In genomic region chr15:86213753-86214548, GRCm38 (mm10) we compare ENCODE assay signal across 8 mouse cellular contexts. TPM values are rescaled to one million over a fixed set of nuclear protein-coding genes. Genes with fewer than 3 reads are reported as not detected.
A peak's percentile ranks its signal among the peaks of the same experiment; 100 is the strongest.
DNase-seq lines count a peak whose midpoint lies in the region; ATAC-seq and TF ChIP-seq lines count a peak whose summit lies in the region.

Tbc1d22a (plus strand) TSS chr15:86214459.

- TF ChIP-seq CTCF in CH12.LX (conservative IDR thresholded peaks at IDR 0.05 in 1 of 2, IDR thresholded peaks at IDR 0.05 in 1 of 2; ENCODE audit: low read depth in 2 of 2, low read length in 2 of 2), result no peak
- TF ChIP-seq CTCF in heart, postnatal 0 days (IDR thresholded peaks at IDR 0.05; ENCODE audit: low read depth), result no peak
- no peak for TF ChIP-seq CTCF in testis, adult 2 months (IDR thresholded peaks at IDR 0.05; ENCODE audit: control insufficient read depth, insufficient read depth, insufficient replicate concordance, low read depth, low read length)

- in situ Hi-C loops in CH12.LX (cut with MboI; ENCODE audit: low pct_ligation_motif_present, low pct_unique_long_range_greater_than_20kb, low sequenced_read_pairs), result loop anchor here (10.0 kb wide), 1 partner anchor 49 kb away; no protein-coding TSS in a partner anchor

- peak; percentile 93 for DNase-seq in CH12.LX (ENCODE audit: extremely low read depth)
- peak; percentile 92 for DNase-seq in c-Kit-positive CD71-positive TER-119-negative erythroid progenitor cells, embryonic 14.5 days (ENCODE audit: low read depth)
- peak; percentile 89 for DNase-seq in heart, postnatal 0 days (ENCODE audit: low spot score)
- peak; percentile 96 for DNase-seq in kidney, postnatal 4 days

- TF ChIP-seq POLR2A in CH12.LX (IDR thresholded peaks at IDR 0.05; ENCODE audit: low read depth, low read length), result peak; percentile 93
- peak; percentile 82 for TF ChIP-seq POLR2A in testis, adult 2 months (IDR thresholded peaks at IDR 0.05; ENCODE audit: control insufficient read depth, low read depth, low read length)

- peak within 1 kb of the TSS; percentile 5 for H3K27ac ChIP-seq in CH12.LX (ENCODE audit: insufficient read depth, low read depth)
- H3K27ac ChIP-seq in forebrain, embryonic 12.5 days, result peak within 1 kb of the TSS; percentile 86
- H3K27ac ChIP-seq in heart, postnatal 0 days (ENCODE audit: low read depth), result peak within 1 kb of the TSS; percentile 92
- H3K27ac ChIP-seq in liver, embryonic 16.5 days (ENCODE audit: low read length), result peak within 1 kb of the TSS; percentile 92
- peak within 1 kb of the TSS; percentile 93 for H3K27ac ChIP-seq in neural tube, embryonic 13.5 days (replicated peaks)
- H3K27ac ChIP-seq in testis, adult 2 months (ENCODE audit: control insufficient read depth, insufficient read depth, low read depth, low read length), result peak within 1 kb of the TSS; percentile 55

- WGBS in forebrain, embryonic 12.5 days, result under 1% methylated on average over 64 of the region's 64 CpGs
- under 1% methylated on average over 64 of the region's 64 CpGs for WGBS in heart, postnatal 0 days
- under 1% methylated on average over 64 of the region's 64 CpGs for WGBS in liver, embryonic 16.5 days (ENCODE audit: insufficient replicate concordance)
- under 1% methylated on average over 64 of the region's 64 CpGs for WGBS in neural tube, embryonic 13.5 days

- dilution Hi-C loops in CH12.LX (cut with MboI; ENCODE audit: extremely low pct_ligation_motif_present, extremely low pct_unique_long_range_greater_than_20kb, low sequenced_read_pairs), result no loop called here

- H3K79me2 ChIP-seq in CH12.LX (replicated peaks; ENCODE audit: control insufficient read depth, extremely low read depth, insufficient read depth, poor library complexity, severe bottlenecking), result peaks cover 15% of the 10 kb centered on the region

- no peak for TF ChIP-seq EP300 in CH12.LX (IDR thresholded peaks at IDR 0.05; ENCODE audit: low read length)
- TF ChIP-seq EP300 in heart, postnatal 0 days (IDR thresholded peaks at IDR 0.05; ENCODE audit: low read depth), result 0 out of 2 replicates have a peak, but pooled peaks have one; percentile 24

- no peak for TF ChIP-seq RAD21 in CH12.LX (IDR thresholded peaks at IDR 0.05; ENCODE audit: low read depth, low read length)

- H3K9ac ChIP-seq in CH12.LX (ENCODE audit: insufficient read depth, low read depth), result peak within 1 kb of the TSS; percentile 69
- peak within 1 kb of the TSS; percentile 86 for H3K9ac ChIP-seq in forebrain, embryonic 12.5 days
- peak within 1 kb of the TSS; percentile 75 for H3K9ac ChIP-seq in heart, postnatal 0 days (replicated peaks; ENCODE audit: low read depth, low read length)
- peak within 1 kb of the TSS; percentile 92 for H3K9ac ChIP-seq in liver, embryonic 16.5 days (ENCODE audit: low read depth, low read length)
- peak within 1 kb of the TSS; percentile 92 for H3K9ac ChIP-seq in neural tube, embryonic 13.5 days

- peak within 1 kb of the TSS; percentile 99 for H3K4me2 ChIP-seq in CH12.LX (ENCODE audit: insufficient read depth, low read depth, poor library complexity, severe bottlenecking)
- peak within 1 kb of the TSS; percentile 99 for H3K4me2 ChIP-seq in forebrain, embryonic 12.5 days
- H3K4me2 ChIP-seq in heart, postnatal 0 days (ENCODE audit: low read depth, low read length), result peak within 1 kb of the TSS; percentile 99
- peak within 1 kb of the TSS; percentile 82 for H3K4me2 ChIP-seq in liver, embryonic 16.5 days (ENCODE audit: low read depth, low read length)
- H3K4me2 ChIP-seq in neural tube, embryonic 13.5 days, result peak within 1 kb of the TSS; percentile 99

- peaks cover 6 to 23% of the 10 kb centered on the region in 2 experiments; a peak in 2 of 4 replicates for H3K4me1 ChIP-seq in CH12.LX (ENCODE audit: control insufficient read depth in 1 of 2, insufficient read depth in 2 of 2)
- H3K4me1 ChIP-seq in forebrain, embryonic 12.5 days, result peaks cover 19% of the 10 kb centered on the region
- H3K4me1 ChIP-seq in heart, postnatal 0 days (ENCODE audit: control insufficient read depth, insufficient read depth), result peaks cover 16% of the 10 kb centered on the region
- peaks cover 16% of the 10 kb centered on the region for H3K4me1 ChIP-seq in liver, embryonic 16.5 days (ENCODE audit: control insufficient read depth, low read depth, low read length)
- H3K4me1 ChIP-seq in neural tube, embryonic 13.5 days (replicated peaks), result peaks cover 45% of the 10 kb centered on the region
- H3K4me1 ChIP-seq in testis, adult 2 months (ENCODE audit: control insufficient read depth, insufficient read depth, low read length), result peaks cover 5% of the 10 kb centered on the region

- peak; percentile 94 for ATAC-seq in forebrain, embryonic 12.5 days (ENCODE audit: low FRiP score)
- ATAC-seq in heart, postnatal 0 days (ENCODE audit: insufficient read depth, low read depth), result peak; percentile 91
- peak; percentile 87 for ATAC-seq in liver, embryonic 16.5 days (ENCODE audit: low read depth)
- ATAC-seq in neural tube, embryonic 13.5 days (ENCODE audit: low read depth), result peak; percentile 96

- no peaks in the 10 kb centered on the region for H3K9me3 ChIP-seq in CH12.LX (replicated peaks; ENCODE audit: low read length)
- H3K9me3 ChIP-seq in forebrain, embryonic 12.5 days, result no peaks in the 10 kb centered on the region
- no peaks in the 10 kb centered on the region for H3K9me3 ChIP-seq in heart, postnatal 0 days (replicated peaks; ENCODE audit: control insufficient read depth, low read length)
- no peaks in the 10 kb centered on the region for H3K9me3 ChIP-seq in liver, embryonic 16.5 days (replicated peaks; ENCODE audit: control insufficient read depth, low read length)
- H3K9me3 ChIP-seq in neural tube, embryonic 13.5 days, result no peaks in the 10 kb centered on the region

- H3K36me3 ChIP-seq in CH12.LX (replicated peaks in 1 of 2; ENCODE audit: control insufficient read depth in 1 of 2, insufficient read depth in 1 of 2, low read length in 1 of 2), result peaks cover 8 to 33% of the 10 kb centered on the region in 2 experiments
- H3K36me3 ChIP-seq in forebrain, embryonic 12.5 days (replicated peaks), result no peaks in the 10 kb centered on the region
- H3K36me3 ChIP-seq in heart, postnatal 0 days (replicated peaks; ENCODE audit: control insufficient read depth, insufficient read depth, low read length), result no peaks in the 10 kb centered on the region
- no peaks in the 10 kb centered on the region; the same call in 1 of the 2 replicates for H3K36me3 ChIP-seq in liver, embryonic 16.5 days (ENCODE audit: control insufficient read depth, insufficient read depth)
- H3K36me3 ChIP-seq in neural tube, embryonic 13.5 days, result no peaks in the 10 kb centered on the region
- no peaks in the 10 kb centered on the region for H3K36me3 ChIP-seq in testis, adult 2 months (ENCODE audit: control insufficient read depth, insufficient read depth, low read length)

- H3K27me3 ChIP-seq in CH12.LX (replicated peaks), result no peaks in the 10 kb centered on the region
- H3K27me3 ChIP-seq in forebrain, embryonic 12.5 days, result no peaks in the 10 kb centered on the region
- no peaks in the 10 kb centered on the region for H3K27me3 ChIP-seq in heart, postnatal 0 days (ENCODE audit: control insufficient read depth, insufficient read depth, low read length)
- no peaks in the 10 kb centered on the region for H3K27me3 ChIP-seq in liver, embryonic 16.5 days (ENCODE audit: control insufficient read depth, insufficient read depth, low read depth, low read length)
- no peaks in the 10 kb centered on the region for H3K27me3 ChIP-seq in neural tube, embryonic 13.5 days
- no peaks in the 10 kb centered on the region for H3K27me3 ChIP-seq in testis, adult 2 months (ENCODE audit: control insufficient read depth, insufficient read depth, low read length)

- peak within 1 kb of the TSS; percentile 93 to 99 (median 96) for H3K4me3 ChIP-seq in CH12.LX (replicated peaks in 1 of 3; ENCODE audit: low read depth in 2 of 3, low read length in 2 of 3, poor library complexity in 1 of 3)
- peak within 1 kb of the TSS; percentile 78 for H3K4me3 ChIP-seq in forebrain, embryonic 12.5 days (replicated peaks)
- peak within 1 kb of the TSS; percentile 90 for H3K4me3 ChIP-seq in heart, postnatal 0 days (ENCODE audit: low read depth, low read length)
- H3K4me3 ChIP-seq in liver, embryonic 16.5 days (ENCODE audit: low read depth, low read length), result peak within 1 kb of the TSS; percentile 90
- peak within 1 kb of the TSS; percentile 80 for H3K4me3 ChIP-seq in neural tube, embryonic 13.5 days
- H3K4me3 ChIP-seq in testis, adult 2 months (ENCODE audit: control insufficient read depth, low read depth, low read length), result peak within 1 kb of the TSS; percentile 96

TF ChIP-seq in CH12.LX, 34 proteins besides CTCF, POLR2A, EP300 and RAD21 (continues in another document):
- TF ChIP-seq TBP (conservative IDR thresholded peaks at IDR 0.05; ENCODE audit: low read depth, low read length), result peak; percentile 66
- peak; percentile 89 for TF ChIP-seq NELFE (IDR thresholded peaks at IDR 0.05; ENCODE audit: low read depth, low read length)
- TF ChIP-seq CHD2 (IDR thresholded peaks at IDR 0.05; ENCODE audit: low read length), result no peak
- TF ChIP-seq NRF1 (IDR thresholded peaks at IDR 0.05; ENCODE audit: low read depth, low read length), result peak; percentile 61
- TF ChIP-seq ZNF384 (IDR thresholded peaks at IDR 0.05; ENCODE audit: low read depth, low read length), result no peak
- peak; percentile 95 for TF ChIP-seq MXI1 (IDR thresholded peaks at IDR 0.05; ENCODE audit: low read depth, low read length)
- TF ChIP-seq ELF1 (IDR thresholded peaks at IDR 0.05; ENCODE audit: low read depth, low read length), result peak; percentile 97
- TF ChIP-seq POLR2AphosphoS2 (IDR thresholded peaks at IDR 0.05; ENCODE audit: low read depth, low read length), result peak; percentile 59; the same call in 1 of the 2 replicates
- 0 out of 2 replicates have a peak, but pooled peaks have one; percentile 75 for TF ChIP-seq ZMIZ1 (IDR thresholded peaks at IDR 0.05; ENCODE audit: low read depth, low read length)
- no peak for TF ChIP-seq PAX5 (IDR thresholded peaks at IDR 0.05; ENCODE audit: low read length)
- peak; percentile 31; the same call in 1 of the 2 replicates for TF ChIP-seq MAX (IDR thresholded peaks at IDR 0.05; ENCODE audit: low read length)
- peak; percentile 95 for TF ChIP-seq HCFC1 (IDR thresholded peaks at IDR 0.05; ENCODE audit: low read depth, low read length)
- peak; percentile 97 for TF ChIP-seq SIN3A (IDR thresholded peaks at IDR 0.05; ENCODE audit: low read length)

RNA-seq across cellular contexts. Expression of gene Tbc1d22a, which starts in this region (rescaled TPM):
- total RNA-seq in CH12.LX (2012; rRNA removed) (15.0 and 20.2 TPM in 2 replicates), CH12.LX (2014; rRNA removed) (19.4 and 21.1 TPM in 2 replicates)
- polyA plus RNA-seq in CH12.LX (2012; ENCODE audit: insufficient read length, low read depth), result 16.5 and 17.6 TPM in 2 replicates
- polyA plus RNA-seq in forebrain, embryonic 12.5 days (2016; fragmentation: Nextera tagmentation; extraction: Ambion mirVana), result 9.1 and 9.4 TPM in 2 replicates
- 26.6 and 31.4 TPM in 2 replicates for total RNA-seq in heart, postnatal 0 days (2014; rRNA removed; ENCODE audit: low replicate concordance)
- 9.7 and 10.0 TPM in 2 replicates for polyA plus RNA-seq in heart, postnatal 0 days (2015; fragmentation: Nextera tagmentation; extraction: Ambion mirVana)
- polyA plus RNA-seq in liver, embryonic 16.5 days (2015; fragmentation: Nextera tagmentation; extraction: Ambion mirVana), result 6.8 and 8.1 TPM in 2 replicates
- polyA plus RNA-seq in neural tube, embryonic 13.5 days (2015; fragmentation: Nextera tagmentation; extraction: Ambion mirVana), result 10.8 and 12.4 TPM in 2 replicates
- polyA plus RNA-seq in testis, adult 2 months (2012; rRNA removed), result 19.5 and 23.0 TPM in 2 replicates

Comparison
In these comparisons a context has a peak if more than half of its experiments do, and no peak if none do; other contexts are left out.
1. Peak in every context shown above with its lines: DNase-seq, ATAC-seq, H3K4me3 ChIP-seq and H3K27ac ChIP-seq.
2. H3K27ac ChIP-seq: peak in every context shown above with its lines; median percentile 93 in neural tube, embryonic 13.5 days; 92 in heart, postnatal 0 days; 92 in liver, embryonic 16.5 days; 86 in forebrain, embryonic 12.5 days; 55 in testis, adult 2 months; 5 in CH12.LX.